Mouse (Mus musculus) central nervous system, embryonic 18 days (tissue): Measurements from ENCODE around the gene Fndc10. TPM values are rescaled to one million over a fixed set of nuclear protein-coding genes. Genes with fewer than 3 reads are reported as not detected.

Experiments
- polyA plus RNA-seq: library from polyadenylated mRNA; depleted of rRNA; stranded (reverse); fragments of >200 nt; gene quantifications from 2 replicates; pipeline ENCODE4 v1.2.3, GENCODE M21; 2012; rRNA removed

The Fndc10 gene
- polyA plus RNA-seq = 28.7 and 30.8 TPM in 2 replicates

DNA sequence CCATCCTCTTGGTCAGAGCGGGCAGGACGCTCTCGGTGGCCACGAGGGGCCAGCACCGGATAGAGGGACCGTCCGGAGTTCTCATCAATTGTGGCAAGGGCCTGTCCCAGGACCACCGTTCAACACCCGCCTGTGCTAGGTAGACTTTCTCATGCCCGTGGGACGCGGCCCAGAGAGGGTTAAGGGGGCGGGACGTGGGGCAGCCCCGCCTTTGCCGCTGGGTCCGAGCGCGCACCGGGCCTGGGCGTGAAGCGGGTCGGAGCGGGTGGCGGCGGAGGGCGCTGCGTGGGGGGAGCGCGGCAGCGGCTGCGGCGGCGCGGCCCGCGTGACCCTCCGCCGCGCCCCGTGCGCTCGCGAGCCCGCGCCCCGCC is at the start of gene Fndc10:
TSS of gene Fndc10 (plus strand) at position 232 of the 371 bp plus-strand sequence.

DNA sequence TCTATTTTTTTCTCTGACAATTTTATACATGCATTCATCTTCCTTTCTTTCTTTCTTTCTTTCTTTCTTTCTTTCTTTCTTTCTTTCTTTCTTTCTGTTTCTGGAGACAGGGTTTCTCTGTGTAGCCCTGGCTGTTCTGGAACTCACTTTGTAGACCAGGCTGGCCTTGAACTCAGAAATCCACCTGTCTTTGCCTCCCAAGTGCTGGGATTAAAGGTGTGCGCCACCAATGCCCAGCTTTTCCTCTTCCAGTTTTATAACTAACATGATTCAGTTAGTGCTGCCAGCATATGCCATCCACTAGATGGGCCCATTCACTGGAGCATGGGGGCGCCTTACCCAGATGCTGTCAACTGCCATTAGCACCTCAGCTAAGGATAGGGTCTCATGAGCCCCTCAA is 48.8 kb upstream of the Fndc10 start, which contains the start of gene Gm10563:
TSS of gene Gm10563 (minus strand) at position 101 of the 400 bp plus-strand sequence.

DNA sequence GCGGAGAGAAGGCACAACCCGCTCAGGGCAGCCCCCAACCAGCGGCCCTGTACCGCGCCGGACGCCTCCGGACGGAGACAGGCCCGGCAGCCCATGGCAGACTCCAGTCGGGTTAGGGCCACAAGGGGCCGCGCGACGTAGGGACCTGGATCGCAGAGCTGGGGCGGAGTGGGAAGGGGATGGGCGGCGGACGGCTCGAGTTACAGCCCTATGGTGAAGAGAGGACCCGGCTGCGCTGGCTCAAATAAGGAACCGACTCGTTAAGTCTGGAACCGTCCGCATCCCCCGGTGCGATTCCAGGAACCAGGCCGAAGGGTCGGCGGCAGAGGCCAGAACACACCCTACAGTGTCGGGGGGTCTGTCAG is 41.1 kb upstream of the Fndc10 start, which contains the start of gene Mmp23:
TSS of gene Mmp23 (minus strand) at position 299 of the 365 bp plus-strand sequence.

DNA sequence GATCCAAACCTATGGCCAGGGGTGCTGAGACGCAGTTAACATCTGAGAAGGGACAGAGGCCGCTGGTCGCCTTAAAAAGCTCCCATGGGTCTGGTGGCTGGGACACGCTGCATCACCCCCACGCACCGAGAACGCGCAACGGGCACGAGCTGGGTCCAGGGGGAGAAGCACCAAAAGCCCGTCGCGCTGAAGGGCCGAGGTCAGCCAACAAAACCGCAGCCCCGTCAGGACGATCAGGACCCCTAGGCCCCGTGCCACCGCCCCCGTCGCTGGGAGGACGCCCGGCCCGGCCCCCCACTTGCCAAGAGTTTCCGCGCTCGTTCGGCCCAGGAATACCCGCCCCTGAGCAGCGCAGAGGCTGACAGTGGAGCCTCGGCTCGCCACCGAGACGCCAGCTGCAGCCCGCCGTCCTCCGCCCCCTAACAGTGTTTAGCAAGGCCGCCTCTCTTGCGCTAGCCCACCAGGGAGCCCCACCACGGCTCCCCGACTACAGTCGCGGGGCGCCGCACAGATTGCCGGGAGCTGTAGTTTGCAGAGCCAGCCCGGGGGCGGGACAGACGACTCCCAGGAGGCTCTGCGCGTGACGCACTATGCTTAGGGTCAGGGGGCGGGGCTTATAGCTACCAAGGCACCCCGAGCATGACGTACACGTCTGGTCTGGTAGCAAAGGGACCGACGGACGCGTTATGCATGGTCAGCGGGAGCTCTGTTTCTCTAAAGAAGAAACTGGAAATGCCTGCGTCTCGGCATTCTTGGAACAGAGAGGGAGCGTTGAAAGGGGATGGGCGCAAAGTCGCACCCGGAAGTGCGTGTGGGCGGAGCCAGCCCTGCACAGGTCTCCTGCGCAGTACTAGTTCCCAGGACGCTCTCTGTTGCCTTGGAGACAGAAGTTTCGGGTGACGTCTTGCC is 25.2 kb upstream of the Fndc10 start, which contains the start of gene Mib2:
TSS of gene Mib2 (minus strand) at position 510 of the 909 bp plus-strand sequence.

DNA sequence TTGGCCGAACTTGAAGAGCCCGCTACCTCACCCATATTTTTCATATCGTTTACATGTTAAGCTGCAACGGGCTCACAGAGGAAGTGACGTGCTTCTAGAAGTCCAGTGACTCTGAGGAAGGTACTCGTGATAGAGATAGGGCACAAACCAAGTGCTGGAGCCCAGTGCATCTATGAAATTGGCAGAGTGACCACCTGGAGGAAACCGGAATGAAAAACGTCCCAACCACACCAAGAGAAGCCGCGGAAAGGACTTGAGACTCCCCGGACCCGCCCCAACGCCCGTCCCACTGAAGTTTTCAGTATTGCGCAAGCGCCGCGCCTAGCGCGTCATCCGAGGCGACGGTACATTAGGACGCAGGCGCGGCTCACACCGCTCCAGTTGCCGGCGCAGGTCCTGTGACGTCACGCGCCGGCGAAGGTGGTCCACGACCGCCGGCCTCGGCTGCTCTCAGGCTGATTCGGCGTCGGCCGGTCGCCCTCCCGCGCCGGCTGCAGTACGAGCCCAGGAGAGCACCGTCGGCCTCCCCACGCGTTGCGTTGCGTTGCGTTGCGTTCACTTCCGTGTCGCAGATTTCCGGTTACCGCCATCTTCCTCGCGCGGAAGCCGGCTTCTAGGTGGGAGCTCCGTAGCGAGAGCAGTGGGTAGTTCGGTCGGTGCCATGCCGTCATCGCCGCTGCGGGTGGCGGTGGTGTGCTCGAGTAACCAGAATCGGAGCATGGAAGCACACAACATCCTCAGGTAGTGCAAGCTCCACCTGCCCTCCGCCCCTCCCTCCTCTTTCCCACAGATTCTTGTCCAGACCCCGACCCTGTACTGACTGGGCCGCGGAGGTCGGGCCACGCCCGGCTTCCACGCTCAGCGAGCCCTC is 10.8 kb downstream of the Fndc10 start, which contains the start of gene Ssu72:
TSS of gene Ssu72 (plus strand) at position 80 of the 871 bp plus-strand sequence.

DNA sequence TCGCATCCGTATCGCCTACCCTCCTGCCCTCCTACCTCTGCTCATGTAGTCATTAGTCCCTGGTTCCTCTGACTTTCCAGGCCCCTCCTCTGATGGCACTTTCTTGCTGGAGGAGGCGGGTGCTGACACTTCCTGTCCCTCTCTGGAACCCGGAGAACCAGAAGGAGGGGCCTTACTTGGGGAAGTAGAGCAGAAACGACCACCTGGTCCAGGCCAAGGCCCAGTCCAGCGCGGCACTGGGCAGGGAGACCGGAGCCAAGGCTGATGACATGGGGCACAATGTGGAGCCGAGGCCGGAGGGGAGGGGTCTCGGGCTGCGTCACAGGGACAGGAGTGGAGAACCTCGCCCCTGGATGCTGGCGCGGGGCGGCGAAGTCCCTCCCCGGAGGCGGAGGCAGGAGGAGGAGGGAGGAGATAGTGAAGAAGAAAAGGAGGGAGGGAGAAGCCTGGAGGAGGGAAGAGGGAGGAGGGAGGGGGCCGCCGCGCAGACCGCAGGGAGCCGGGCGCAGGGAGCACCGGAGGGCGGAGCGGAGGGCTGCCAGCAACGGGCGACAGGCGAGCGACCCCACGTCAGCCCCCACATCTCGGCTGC is 40.3 kb downstream of the Fndc10 start, which contains the start of gene Tmem240:
TSS of gene Tmem240 (plus strand) at position 451 of the 592 bp plus-strand sequence.

Other genes starting within 250 kb of the Fndc10 start
- gene Tmem52, start 225.2 kb upstream of the Fndc10 start, polyA plus RNA-seq = 0.22 and 0.84 TPM in 2 replicates
- 962 and 1,024 TPM in 2 replicates for gene Gnb1, start 203.0 kb upstream of the Fndc10 start, polyA plus RNA-seq
- gene Nadk, start 132.0 kb upstream of the Fndc10 start, polyA plus RNA-seq = 89.3 and 90.4 TPM in 2 replicates
- 14.9 and 15.4 TPM in 2 replicates for gene Slc35e2, start 92.9 kb upstream of the Fndc10 start, polyA plus RNA-seq
- 41.9 and 42.1 TPM in 2 replicates for gene Cdk11b, start 69.5 kb upstream of the Fndc10 start, polyA plus RNA-seq
- not detected in 2 replicates for gene Gm10563, start 48.9 kb upstream of the Fndc10 start, polyA plus RNA-seq
- 8.0 and 10.5 TPM in 2 replicates for gene Mmp23, start 41.0 kb upstream of the Fndc10 start, polyA plus RNA-seq
- gene Mib2, start 25.1 kb upstream of the Fndc10 start, polyA plus RNA-seq = 122 and 127 TPM in 2 replicates
- gene Ssu72, start 10.5 kb downstream of the Fndc10 start, polyA plus RNA-seq = 121 and 133 TPM in 2 replicates
- gene Tmem240, start 40.5 kb downstream of the Fndc10 start, polyA plus RNA-seq = 53.0 and 58.0 TPM in 2 replicates
- gene Atad3a, start 66.8 kb downstream of the Fndc10 start, polyA plus RNA-seq = 107 and 111 TPM in 2 replicates
- gene Vwa1, start 80.4 kb downstream of the Fndc10 start, polyA plus RNA-seq = 28.3 and 29.3 TPM in 2 replicates
- gene Tmem88b, start 91.5 kb downstream of the Fndc10 start, polyA plus RNA-seq = 1.6 and 1.7 TPM in 2 replicates
- not detected in 2 replicates for gene Ankrd65, start 96.1 kb downstream of the Fndc10 start, polyA plus RNA-seq
- 131 and 143 TPM in 2 replicates for gene Mrpl20, start 108.5 kb downstream of the Fndc10 start, polyA plus RNA-seq
- gene Ccnl2, start 118.1 kb downstream of the Fndc10 start, polyA plus RNA-seq = 187 and 201 TPM in 2 replicates
- 96.7 and 108 TPM in 2 replicates for gene Aurkaip1, start 136.9 kb downstream of the Fndc10 start, polyA plus RNA-seq
- gene Mxra8, start 145.3 kb downstream of the Fndc10 start, polyA plus RNA-seq = 30.7 and 42.0 TPM in 2 replicates
- 159 and 160 TPM in 2 replicates for gene Dvl1, start 153.1 kb downstream of the Fndc10 start, polyA plus RNA-seq
- gene Tas1r3, start 169.0 kb downstream of the Fndc10 start, polyA plus RNA-seq = 0.44 and 0.55 TPM in 2 replicates
- 21.7 and 24.1 TPM in 2 replicates for gene Cptp, start 175.1 kb downstream of the Fndc10 start, polyA plus RNA-seq
- gene Ints11, start 175.2 kb downstream of the Fndc10 start, polyA plus RNA-seq = 67.9 and 73.7 TPM in 2 replicates
- 92.1 and 92.2 TPM in 2 replicates for gene Pusl1, start 197.4 kb downstream of the Fndc10 start, polyA plus RNA-seq
- gene Acap3, start 197.5 kb downstream of the Fndc10 start, polyA plus RNA-seq = 112 and 119 TPM in 2 replicates
- 113 and 114 TPM in 2 replicates for gene Ube2j2, start 249.5 kb downstream of the Fndc10 start, polyA plus RNA-seq